Mouse (Mus musculus) liver, embryonic 16.5 days (tissue): ENCODE measurements around the gene Srgap3. TPM values are rescaled to one million over a fixed set of nuclear protein-coding genes. Genes with fewer than 3 reads are reported as not detected.
"Not testable (repeated sequence)": the region's sequence is repeated elsewhere in the genome, so short reads cannot be mapped to it uniquely, and the experiment has no call there.

ENCODE experiments used
- ATAC-seq: fragments of 200-750 bp; cut with Nextera tagmentation; 2 replicates; pipeline ENCODE4 v1.8.0; 2017; ENCODE audit warnings: low read depth, mild to moderate bottlenecking, moderate number of reproducible peaks, moderate library complexity
- H3K27ac ChIP-seq: fragments of 300-500 bp; sonication (generic); 2 replicates; pipeline ENCODE4 v1.5.1; 2014; ENCODE audit warnings: mild to moderate bottlenecking, low read length
- H3K27me3 ChIP-seq: fragments of 300-500 bp; sonication (generic); 2 replicates; pipeline ENCODE4 v1.6.1; 2014; ENCODE audit warnings: low read depth, low read length, mixed read lengths; ENCODE audit not compliant: control insufficient read depth, insufficient read depth
- H3K36me3 ChIP-seq: fragments of 300-500 bp; sonication (generic); 2 replicates; pipeline ENCODE4 v1.6.1; 2014; ENCODE audit warnings: mild to moderate bottlenecking; ENCODE audit not compliant: control insufficient read depth, insufficient read depth
- H3K4me1 ChIP-seq: fragments of 300-500 bp; sonication (generic); 2 replicates; pipeline ENCODE4 v1.6.1; 2014; ENCODE audit warnings: low read depth, low read length, mixed read lengths; ENCODE audit not compliant: control insufficient read depth
- H3K4me2 ChIP-seq: fragments of 300-500 bp; sonication (generic); 2 replicates; pipeline ENCODE4 v1.6.1; 2014; ENCODE audit warnings: low read depth, low read length, mixed read lengths
- H3K4me3 ChIP-seq: fragments of 300-500 bp; sonication (generic); 2 replicates; pipeline ENCODE4 v1.5.1; 2014; ENCODE audit warnings: low read depth, mild to moderate bottlenecking, low read length
- H3K9ac ChIP-seq: fragments of 300-500 bp; sonication (generic); 2 replicates; pipeline ENCODE4 v1.6.1; 2014; ENCODE audit warnings: low read depth, low read length
- H3K9me3 ChIP-seq: fragments of 300-500 bp; sonication (generic); replicated peaks from 2 replicates; pipeline ENCODE4 v1.6.1; 2016; ENCODE audit warnings: low read length; ENCODE audit not compliant: control insufficient read depth
- WGBS: fragments of 180-500 bp; shearing (Covaris S2); extraction: QIAGEN DNeasy Blood & Tissue Kit; methylation state at CpG from one replicate; pipeline ENCODE4 v1.1.7; 2014; ENCODE audit not compliant: insufficient replicate concordance; 5-methylcytosine and 5-hydroxymethylcytosine counted together
- polyA plus RNA-seq: library from polyadenylated mRNA; unstranded; fragments of >200 nt; fragmentation: Nextera tagmentation; extraction: Ambion mirVana; gene quantifications from 2 replicates; pipeline ENCODE4 v1.2.1, GENCODE M21; 2015

Gene Srgap3
- polyA plus RNA-seq, 1 experiment from 2014 or later = 0.22 TPM

GRCm38 (mm10) chr6:112731386-112731785, 215.7 kb downstream of the Srgap3 start:
- H3K4me2 ChIP-seq = no peak overlapping the region
- no peaks in the 10 kb centered on the region for H3K27me3 ChIP-seq
- H3K9ac ChIP-seq = no peak overlapping the region
- no peaks in the 10 kb centered on the region for H3K4me1 ChIP-seq
- no peaks in the 10 kb centered on the region for H3K9me3 ChIP-seq
- H3K27ac ChIP-seq = no peak overlapping the region
- 71% methylated on average over 10 of the region's 10 CpGs for WGBS
- no peaks in the 10 kb centered on the region for H3K36me3 ChIP-seq
- no peak overlapping the region for H3K4me3 ChIP-seq
- ATAC-seq = no peak

- Histone ChIP-seq H3K4me2 (peak overlapping the region; percentile 28; the same call in 1 of the 2 replicates), H3K27me3 (no peaks in the 10 kb centered on the region), H3K27ac (no peak overlapping the region), H3K9me3 (no peaks in the 10 kb centered on the region), H3K4me3 (peak overlapping the region; percentile 13; the same call in 1 of the 2 replicates), H3K4me1 (no peaks in the 10 kb centered on the region), H3K36me3 (no peaks in the 10 kb centered on the region), H3K9ac (no peak overlapping the region)
- WGBS = 15% methylated on average over 17 of the region's 17 CpGs
- no peak for ATAC-seq
Measured at GRCm38 (mm10) chr6:112728760-112729422, 218.2 kb downstream of the Srgap3 start.

GRCm38 (mm10) chr6:112725468-112725867, 221.6 kb downstream of the Srgap3 start:
- Histone ChIP-seq H3K9ac (no peak overlapping the region), H3K27me3 (no peaks in the 10 kb centered on the region), H3K4me1 (no peaks in the 10 kb centered on the region), H3K4me3 (no peak overlapping the region), H3K27ac (no peak overlapping the region), H3K4me2 (no peak overlapping the region), H3K9me3 (no peaks in the 10 kb centered on the region), H3K36me3 (no peaks in the 10 kb centered on the region)
- WGBS = 60% methylated on average over 4 of the region's 4 CpGs
- ATAC-seq = no peak

- 67% methylated on average over 5 of the region's 5 CpGs for WGBS
- no peak overlapping the region for H3K4me2 ChIP-seq
- ATAC-seq = no peak
- H3K9ac ChIP-seq = no peak overlapping the region
- no peak overlapping the region for H3K27ac ChIP-seq
- H3K27me3 ChIP-seq = no peaks in the 10 kb centered on the region
- H3K9me3 ChIP-seq = no peaks in the 10 kb centered on the region
- no peaks in the 10 kb centered on the region for H3K4me1 ChIP-seq
- H3K4me3 ChIP-seq = no peak overlapping the region
- no peaks in the 10 kb centered on the region for H3K36me3 ChIP-seq
Measured at GRCm38 (mm10) chr6:112720409-112721080, 226.5 kb downstream of the Srgap3 start.

- no peaks in the 10 kb centered on the region for H3K27me3 ChIP-seq
- no peak overlapping the region for H3K4me3 ChIP-seq
- no peak overlapping the region for H3K9ac ChIP-seq
- 80% methylated on average over 1 of the region's 1 CpGs for WGBS
- ATAC-seq = no peak
- no peak overlapping the region for H3K27ac ChIP-seq
- no peaks in the 10 kb centered on the region for H3K4me1 ChIP-seq
- H3K36me3 ChIP-seq = no peaks in the 10 kb centered on the region
- no peaks in the 10 kb centered on the region for H3K9me3 ChIP-seq
- no peak overlapping the region for H3K4me2 ChIP-seq
Measured at GRCm38 (mm10) chr6:112719983-112720382, 227.1 kb downstream of the Srgap3 start.

GRCm38 (mm10) chr6:112717168-112717567, 229.9 kb downstream of the Srgap3 start:
- no peak overlapping the region for H3K4me3 ChIP-seq

GRCm38 (mm10) chr6:112713951-112714350, 233.1 kb downstream of the Srgap3 start:
- H3K9me3 ChIP-seq = no peaks in the 10 kb centered on the region
- no peaks in the 10 kb centered on the region for H3K36me3 ChIP-seq
- 30% methylated on average over 3 of the region's 3 CpGs for WGBS
- H3K4me2 ChIP-seq = no peak overlapping the region
- H3K4me3 ChIP-seq = no peak overlapping the region
- H3K4me1 ChIP-seq = no peaks in the 10 kb centered on the region
- H3K27ac ChIP-seq = no peak overlapping the region
- no peaks in the 10 kb centered on the region for H3K27me3 ChIP-seq
- no peak overlapping the region for H3K9ac ChIP-seq
- ATAC-seq = no peak

More at GRCm38 (mm10) chr6:112717168-112717567, 229.9 kb downstream of the Srgap3 start:
- H3K9ac ChIP-seq = no peak overlapping the region
- H3K4me2 ChIP-seq = no peak overlapping the region
- no peaks in the 10 kb centered on the region for H3K9me3 ChIP-seq
- H3K27me3 ChIP-seq = no peaks in the 10 kb centered on the region
- no peaks in the 10 kb centered on the region for H3K36me3 ChIP-seq
- 36% methylated on average over 5 of the region's 5 CpGs for WGBS
- H3K4me1 ChIP-seq = no peaks in the 10 kb centered on the region
- ATAC-seq = no peak
- H3K27ac ChIP-seq = no peak overlapping the region

- H3K4me3 ChIP-seq, H3K36me3 ChIP-seq, H3K9ac ChIP-seq, H3K4me2 ChIP-seq, H3K9me3 ChIP-seq, H3K27me3 ChIP-seq, H3K4me1 ChIP-seq, ATAC-seq, H3K27ac ChIP-seq: not testable (repeated sequence)
- WGBS = 77% methylated on average over 4 of the region's 4 CpGs
Measured at GRCm38 (mm10) chr6:112702296-112702695, 244.8 kb downstream of the Srgap3 start.

GRCm38 (mm10) chr6:112700392-112700791, 246.7 kb downstream of the Srgap3 start:
- Histone ChIP-seq H3K9ac (no peak overlapping the region), H3K4me3 (no peak overlapping the region), H3K36me3 (no peaks in the 10 kb centered on the region), H3K9me3 (no peaks in the 10 kb centered on the region), H3K4me2 (no peak overlapping the region), H3K27ac (no peak overlapping the region), H3K4me1 (peaks cover 9% of the 10 kb centered on the region), H3K27me3 (no peaks in the 10 kb centered on the region; the same call in 1 of the 2 replicates)
- no peak for ATAC-seq
- 0% methylated on average over 1 of the region's 1 CpGs for WGBS
